Mouse (Mus musculus): ENCODE results near the gene Sp2.

Gene Sp2

DNA sequence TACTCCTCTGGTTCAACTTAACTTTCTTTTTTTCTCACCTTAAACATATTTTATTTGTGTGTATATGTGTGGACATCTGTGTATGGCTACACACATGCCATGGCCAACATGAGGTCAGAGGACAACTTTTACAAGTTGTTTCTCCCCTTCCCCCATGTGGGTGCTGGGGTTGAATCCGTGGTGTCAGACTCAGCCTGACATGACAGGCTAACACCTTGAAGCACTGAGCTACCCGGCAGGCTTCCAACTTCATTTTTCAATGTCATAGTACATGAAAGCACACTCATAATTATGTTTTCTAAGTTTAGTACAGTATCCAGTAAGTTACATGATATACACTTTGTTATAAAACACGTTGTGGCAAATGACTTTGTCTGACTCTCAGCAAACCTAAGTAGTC, 12.4 kb downstream of the Sp2 start:
- DNase-seq (ENCODE audit: low spot score in 2 of 2): no peak

DNA sequence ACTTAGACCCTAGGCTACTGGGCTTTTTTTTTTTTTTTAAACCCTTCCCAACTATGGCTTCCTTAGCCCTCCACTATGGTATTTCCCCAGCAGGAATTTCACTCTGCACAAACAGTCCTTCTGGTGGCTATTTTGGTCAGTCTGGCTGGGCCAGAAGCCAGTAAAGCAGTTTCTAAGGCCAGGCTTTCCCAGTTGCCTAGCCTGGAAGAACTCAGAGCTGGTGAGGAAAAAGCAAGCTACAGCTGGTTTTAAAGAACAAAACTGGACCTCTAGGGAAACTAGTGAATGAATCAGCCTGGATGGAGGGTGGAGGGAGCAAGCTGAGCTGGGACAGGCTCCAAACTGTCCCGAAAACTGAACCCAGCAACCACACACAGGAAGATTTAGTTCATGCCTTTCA, 13.0 kb downstream of the Sp2 start:
- DNase-seq (ENCODE audit: low spot score in 2 of 2): no peak

DNA sequence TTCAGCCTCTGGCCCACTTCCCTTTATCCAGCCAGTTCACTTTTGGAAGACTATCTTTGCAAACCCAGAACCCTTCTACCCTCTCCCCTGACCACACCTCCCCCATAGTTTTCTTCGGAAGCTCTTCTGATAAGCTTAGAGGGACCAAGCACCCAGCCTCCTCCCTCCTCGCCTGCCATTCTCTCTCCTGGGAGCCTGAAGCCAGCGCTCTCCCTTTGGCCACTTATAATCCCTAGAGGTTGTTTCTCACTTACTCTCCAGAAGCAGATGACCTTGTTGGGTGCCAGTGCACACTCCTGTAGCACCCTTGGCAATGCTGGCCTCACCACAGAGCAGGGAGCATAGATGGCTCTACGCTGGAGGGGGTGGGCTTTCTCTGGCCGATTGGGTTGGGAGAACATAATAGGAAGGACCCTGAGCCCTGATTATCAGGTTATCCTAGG, 13.5 kb downstream of the Sp2 start:
- no peak for DNase-seq (ENCODE audit: low spot score in 2 of 2)

DNA sequence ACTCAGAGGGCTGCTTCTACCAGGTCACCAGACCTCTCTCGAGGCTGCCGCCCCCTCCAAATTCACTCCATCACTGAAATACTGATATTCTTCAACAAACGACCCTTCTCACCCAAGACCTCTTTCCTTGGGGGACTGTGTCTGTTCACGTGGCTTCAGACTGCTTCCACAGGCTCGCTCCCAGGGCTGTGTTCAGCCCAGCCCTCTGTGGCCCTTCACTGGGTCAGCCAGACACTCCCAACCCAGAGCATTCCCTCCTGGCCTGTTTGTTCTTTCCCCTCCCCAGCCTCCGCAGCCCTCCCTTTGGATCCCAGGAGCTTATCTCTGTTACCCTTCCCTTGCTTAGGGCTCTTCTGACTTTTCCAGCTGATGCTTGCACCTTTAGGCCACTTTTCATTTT, 14.3 kb downstream of the Sp2 start:
- no peak for DNase-seq (ENCODE audit: low spot score in 2 of 2)

DNA sequence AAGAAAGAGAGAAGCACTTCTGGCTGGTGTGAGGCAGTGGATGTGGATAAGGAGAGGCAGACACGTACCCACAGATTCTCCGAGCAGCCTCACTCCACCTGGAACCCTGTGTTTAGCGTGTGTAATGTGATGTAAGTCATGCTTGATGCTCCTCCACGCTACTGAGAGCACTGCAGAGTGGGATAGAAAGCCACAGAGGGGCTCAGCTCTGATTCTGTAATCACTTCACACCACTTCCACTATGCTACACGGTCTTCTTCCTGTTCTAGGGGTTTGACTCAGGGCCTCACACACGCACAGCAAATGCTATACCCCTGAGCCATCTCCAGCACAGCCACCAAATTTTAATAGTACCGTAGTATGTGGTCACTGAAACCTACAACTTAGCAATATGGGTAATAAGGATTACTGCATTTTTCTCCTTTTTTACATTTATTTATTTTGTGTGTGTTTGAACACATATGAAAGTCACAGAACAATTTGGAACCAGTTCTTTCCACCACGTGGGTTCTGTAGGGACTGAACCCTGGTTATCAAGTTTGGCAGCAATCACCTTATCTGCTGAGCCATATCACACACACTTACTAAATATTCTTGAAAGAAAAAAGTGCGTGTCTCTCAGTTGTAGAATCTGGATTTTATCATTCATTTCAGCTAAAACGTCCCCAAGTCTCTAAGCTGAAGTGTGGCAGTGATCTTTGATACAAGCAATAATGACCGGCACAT, 15.1 kb downstream of the Sp2 start:
- peak in 1 of 2 experiments; percentile 25 for DNase-seq (ENCODE audit: low spot score in 2 of 2)

DNA sequence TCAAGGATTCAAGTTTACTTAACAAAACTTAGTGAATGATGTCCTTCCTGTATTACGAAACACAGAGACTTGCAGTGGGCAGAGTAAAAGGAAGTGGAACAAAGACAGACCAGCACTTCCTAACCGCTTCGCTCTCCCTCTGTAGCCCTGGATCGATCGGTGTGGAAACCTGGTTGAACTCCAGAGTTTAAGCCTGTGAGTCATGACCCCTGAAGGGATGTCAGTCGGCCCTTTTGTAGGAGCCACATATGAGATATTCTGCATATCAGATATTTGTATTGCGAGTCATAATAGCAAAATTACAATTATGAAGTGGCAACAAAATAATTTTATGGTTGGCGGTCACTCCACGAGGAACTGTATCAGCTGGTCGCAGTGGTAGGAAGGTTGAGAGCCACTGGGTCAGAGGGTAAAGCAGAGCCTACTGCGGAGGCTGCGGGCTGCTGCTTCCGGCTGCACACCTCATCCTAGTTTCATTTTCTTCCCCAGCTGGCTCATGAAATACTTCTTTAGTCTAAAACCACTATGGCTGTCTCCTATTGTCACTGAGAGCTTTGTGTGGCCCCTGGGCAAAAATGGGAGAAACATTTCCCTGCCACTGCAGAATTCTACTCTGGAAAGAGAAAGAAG, 15.7 kb downstream of the Sp2 start:
- peak; percentile 46 to 53 for DNase-seq (ENCODE audit: low spot score in 2 of 2)

DNA sequence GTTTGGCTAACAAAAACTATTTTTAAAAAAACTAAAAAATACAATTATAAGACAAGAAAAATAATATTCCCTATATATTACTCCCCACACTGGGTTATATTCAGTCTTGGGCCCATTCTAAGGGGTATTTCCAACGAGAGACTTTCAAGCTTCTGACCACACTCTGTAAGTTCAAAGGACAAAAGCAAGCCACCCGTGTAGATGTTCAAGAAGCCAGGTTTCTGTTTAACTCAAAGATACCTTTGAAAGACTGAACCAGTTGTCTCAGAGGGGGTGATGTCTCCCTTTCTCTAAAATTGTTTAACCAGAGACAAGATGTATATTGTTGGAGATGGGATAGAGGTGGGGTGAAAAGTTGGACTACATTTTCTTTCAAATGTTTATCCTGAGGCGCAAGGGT, 16.6 kb downstream of the Sp2 start:
- no peak for DNase-seq (ENCODE audit: low spot score in 2 of 2)

DNA sequence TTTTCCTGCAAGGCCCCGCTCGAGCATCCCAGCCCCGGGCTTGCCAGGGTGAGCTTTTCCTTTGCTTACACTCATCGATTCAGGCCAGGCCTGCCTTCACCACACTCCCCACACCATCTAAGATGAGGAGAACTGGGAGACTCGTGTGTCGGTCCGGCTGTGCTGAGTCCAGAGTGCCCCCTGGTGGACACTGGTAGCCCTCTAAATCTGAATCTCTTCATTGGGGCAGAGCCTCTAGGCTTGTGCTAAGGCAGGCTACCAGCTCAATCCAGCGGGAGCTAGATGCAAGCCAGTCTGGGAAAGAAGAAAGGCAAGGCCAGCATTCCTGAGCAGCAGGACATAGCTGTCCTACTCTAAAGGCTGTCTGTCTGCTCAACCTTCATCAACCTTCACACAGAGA, 19.2 kb downstream of the Sp2 start:
- DNase-seq (ENCODE audit: low spot score in 2 of 2): peak; percentile 72 to 77

DNA sequence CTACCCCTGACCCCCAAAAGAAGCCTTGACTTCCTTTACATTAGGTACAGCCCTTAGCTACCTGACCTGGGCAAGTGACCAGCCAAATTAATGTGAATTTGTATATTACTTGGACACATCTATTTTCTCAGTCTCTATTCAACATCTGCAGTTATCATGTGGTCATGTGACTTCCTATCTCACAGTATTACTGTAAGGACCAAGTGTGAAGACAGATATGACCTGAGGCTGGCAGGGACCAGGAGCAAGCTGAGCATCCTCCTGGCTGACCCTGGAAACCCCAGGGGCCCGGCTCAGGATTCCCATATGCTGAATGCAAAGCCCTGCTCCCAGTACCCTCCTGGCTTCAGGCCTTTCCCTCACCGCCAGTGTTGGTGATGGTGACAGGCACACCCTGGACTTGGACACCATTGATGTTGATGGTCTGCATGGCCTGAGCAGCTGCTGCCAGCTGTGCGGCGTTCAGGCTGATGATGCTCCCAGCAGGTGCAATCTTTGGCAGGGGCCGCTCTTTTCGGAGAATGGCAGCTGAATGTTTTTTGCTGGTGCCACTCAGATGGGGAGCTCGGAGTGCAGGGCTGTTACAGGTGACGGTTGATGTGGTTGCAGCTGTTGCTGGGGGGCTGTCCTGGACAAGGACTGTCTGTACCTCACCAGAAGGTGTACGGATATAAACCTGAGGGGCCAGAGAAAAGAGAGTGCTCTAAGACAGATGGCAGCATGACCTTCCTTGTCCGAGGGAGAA, 25.5 kb downstream of the Sp2 start:
- DNase-seq (ENCODE audit: low spot score in 2 of 2): no peak

DNA sequence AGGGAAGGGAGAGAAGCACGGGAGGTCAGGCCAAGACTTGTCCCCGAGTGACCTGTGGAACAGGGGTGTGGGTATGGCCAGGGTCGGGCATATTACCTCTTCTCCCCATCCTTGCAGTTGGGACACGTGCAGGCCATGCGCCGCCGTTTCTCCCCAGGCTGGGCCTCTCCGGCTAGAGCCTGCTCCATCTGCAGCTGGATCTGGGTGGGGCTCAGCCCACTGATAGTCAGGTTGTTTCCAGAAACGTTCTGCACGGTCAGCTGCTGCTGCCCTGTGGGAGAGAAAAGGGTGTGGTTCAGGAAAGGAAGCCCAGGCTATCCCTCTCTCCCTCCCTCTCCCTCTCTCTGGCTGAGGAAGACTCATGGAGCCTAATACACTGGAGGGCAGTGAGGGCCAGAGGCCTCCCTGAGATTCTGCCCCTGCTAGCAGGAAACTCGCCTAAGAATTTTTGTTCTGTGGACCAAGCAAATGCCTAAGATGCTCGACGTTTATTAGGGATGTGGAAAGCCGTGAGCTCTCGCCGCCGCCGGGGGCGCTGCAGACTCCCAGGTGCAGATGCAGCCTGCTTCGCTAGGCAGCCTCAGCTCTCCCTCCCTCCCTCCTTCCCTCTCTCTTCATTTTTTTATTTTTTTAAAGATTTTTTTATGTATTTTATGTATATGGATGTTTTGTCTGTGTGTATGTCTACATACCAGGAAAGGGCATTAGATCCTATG, 26.6 kb downstream of the Sp2 start:
- DNase-seq (ENCODE audit: low spot score in 2 of 2): no peak

DNA sequence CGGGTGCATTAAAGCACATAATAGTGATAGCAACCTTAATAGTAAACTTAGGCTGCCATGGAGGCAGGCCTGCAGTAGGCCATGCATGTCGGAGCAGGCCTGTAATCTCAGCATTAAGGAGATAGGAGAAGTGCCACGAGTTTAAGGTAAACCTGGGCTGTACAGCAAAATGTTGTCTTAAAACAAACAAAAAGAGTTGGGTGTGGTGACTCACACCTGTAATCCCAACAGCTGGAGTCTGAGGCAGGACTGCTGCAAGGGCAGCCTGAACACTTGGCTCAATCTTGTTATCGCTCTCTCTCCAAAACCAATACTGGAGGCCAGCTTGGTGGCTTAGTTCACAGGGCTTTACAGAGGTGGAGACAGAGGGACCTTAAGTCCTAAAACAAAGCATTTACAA, 27.7 kb downstream of the Sp2 start:
- DNase-seq (ENCODE audit: low spot score in 2 of 2): no peak

DNA sequence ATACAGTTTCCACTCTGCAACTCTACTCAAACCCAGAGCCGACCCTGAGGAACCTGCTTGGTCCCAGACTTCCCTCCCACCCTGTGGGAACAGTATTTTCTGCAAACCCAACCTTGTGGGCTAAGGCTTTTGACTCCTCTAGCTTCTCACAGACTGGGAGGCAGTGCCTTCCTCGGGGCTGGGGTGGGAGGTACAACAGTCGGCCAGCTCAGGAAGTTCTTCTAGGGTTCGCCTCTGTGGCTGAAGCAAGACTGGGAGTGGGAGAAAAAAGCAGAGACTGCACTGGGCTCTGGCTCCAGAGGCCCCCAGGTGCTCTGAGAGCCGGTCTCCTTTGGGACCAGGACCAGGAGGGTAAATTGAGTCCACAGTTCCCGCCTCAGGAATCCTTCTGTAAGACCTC, 29.9 kb downstream of the Sp2 start:
- DNase-seq (ENCODE audit: low spot score in 2 of 2): no peak

DNA sequence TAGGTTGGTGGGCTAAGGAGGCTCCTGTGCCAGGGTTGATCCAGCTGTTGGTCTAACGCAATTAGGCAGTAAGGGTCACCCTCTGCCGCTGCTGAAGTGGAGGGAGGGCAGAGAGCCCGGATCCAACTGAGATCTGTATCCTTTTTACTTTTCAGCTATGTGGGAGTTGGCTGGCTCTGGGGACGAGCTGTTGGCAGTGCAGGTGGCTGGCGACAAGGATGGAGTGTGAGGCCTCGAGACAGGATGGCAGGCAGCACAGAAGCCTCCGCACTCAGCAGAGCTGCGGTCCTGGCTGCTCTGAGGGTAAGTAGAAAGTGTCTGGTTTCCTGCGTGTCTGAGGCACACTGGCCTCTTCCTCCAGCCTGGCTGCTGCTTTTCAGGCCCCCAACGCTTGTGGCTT, 30.3 kb downstream of the Sp2 start:
- DNase-seq (ENCODE audit: low spot score in 2 of 2): no peak

DNA sequence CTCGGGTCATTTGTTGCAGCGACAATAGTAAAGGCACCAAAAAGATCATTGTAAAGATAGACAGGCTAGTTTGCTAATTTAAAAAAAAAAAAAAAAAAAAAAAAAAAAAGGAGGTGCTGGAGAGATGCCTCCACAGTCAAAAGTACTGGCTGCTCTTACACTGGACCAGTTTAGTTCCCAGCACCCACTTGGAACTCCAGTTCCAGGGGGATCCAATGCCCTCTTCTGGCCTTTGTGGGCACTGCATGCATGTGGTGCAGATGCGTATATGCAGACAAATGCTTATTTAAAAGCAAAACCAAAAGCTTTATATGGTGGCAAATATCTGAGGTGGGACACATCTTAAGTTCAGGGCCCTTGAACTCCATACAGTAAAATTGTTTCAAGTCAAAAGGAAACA, 32.0 kb downstream of the Sp2 start:
- no peak for DNase-seq (ENCODE audit: low spot score in 2 of 2)

DNA sequence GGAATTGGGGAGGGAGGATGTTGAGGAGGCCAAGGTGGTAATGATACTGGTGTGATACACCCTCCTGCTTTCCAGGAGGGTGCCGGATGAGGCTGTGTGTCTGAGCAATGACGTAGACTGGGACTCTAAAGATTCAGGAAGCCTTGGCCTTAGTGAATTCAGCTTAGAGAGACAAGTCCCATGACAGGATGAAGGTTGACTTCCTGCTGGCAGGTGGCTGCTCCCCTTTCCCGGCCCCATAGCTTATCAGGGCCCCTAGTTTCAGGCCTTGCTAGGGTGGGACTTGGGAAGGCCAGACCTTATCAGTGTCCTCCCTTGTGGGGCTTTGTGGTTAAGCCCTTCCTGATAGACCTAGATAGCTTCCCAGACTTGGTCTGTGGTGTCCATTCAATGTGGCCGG, 34.9 kb downstream of the Sp2 start:
- no peak for DNase-seq (ENCODE audit: low spot score in 2 of 2)

DNA sequence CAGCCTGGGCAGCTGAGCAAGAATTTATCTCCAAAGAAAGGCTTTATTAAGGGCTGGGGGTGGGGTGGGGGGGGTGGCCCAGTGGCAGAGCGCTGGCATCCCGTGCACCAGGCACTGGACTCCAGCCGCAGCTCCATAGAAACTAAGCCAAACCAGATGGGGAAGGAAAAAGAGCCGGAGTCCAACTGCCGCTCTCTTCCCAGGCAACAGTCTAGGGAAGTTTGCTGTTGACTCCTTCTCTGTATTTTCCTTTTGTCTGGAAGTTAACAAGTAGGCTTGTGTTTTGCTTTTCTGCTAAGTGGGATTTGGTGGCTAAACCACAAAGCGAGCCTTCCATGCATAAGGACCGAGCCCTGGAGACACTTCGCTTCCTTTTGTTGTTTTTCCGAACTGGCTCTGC, 36.3 kb downstream of the Sp2 start:
- DNase-seq (ENCODE audit: low spot score in 2 of 2): no peak

DNA sequence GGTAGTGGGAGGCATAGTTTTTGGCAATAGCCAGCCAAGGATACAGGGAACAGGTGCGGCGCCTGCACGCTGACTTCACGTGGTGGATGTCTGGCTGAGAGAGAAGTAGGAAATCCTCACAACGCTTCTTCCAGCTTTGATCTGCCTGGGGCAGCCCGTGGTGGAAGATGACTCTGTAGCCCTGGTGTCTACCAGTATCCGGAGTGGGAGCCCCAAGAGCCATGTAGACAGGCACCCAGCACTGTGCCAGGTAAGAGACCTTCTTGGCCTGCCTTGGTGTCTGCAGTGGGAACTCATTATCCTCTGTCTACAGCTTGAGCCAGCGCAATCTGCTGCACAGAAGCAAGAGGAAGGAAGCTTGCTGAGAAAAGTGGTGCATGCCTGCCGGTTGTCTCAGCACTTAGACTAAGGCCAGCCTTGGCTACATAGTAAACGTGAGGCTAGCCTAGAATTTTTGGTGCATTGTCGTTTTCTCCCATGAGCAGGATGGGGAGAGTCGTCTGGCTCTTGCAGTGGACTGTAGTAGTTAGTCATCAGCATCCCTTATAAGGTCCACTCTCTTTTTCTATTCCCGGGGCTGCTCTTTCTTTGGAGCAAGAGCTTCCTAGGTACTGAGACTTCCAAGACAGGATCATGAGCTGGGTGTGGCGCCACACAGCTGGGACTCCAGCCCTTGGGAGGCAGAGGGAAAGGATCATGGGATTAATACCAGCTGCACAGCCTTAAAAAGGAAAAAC, 37.7 kb downstream of the Sp2 start:
- DNase-seq (ENCODE audit: low spot score in 2 of 2): no peak

DNA sequence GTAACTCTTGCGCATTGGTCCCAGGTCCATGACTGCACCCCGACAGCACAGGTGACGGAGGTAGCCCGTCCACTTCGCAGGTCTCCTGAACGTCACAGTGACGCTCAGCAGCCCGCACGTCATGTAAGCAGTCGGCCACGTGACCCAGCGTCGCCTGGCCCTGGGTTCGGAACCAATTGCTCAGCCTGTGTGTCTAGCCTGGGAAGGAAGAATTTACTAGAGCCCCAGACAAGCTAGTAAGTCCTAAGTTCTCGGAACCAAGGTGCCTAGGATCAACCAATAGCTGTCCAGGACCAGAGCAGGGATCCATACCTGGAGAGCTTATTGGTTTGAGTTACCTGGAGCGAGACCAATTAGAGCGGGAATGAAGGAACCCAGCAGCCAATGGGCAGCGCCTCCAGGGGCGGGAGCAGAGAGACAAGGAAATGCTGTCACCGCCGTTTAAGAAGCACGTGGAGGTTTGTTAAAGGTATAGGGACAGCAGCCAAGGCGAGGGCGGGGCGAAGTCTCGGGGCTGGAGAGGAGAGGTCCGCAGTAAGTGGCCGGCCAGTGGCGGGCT, 38.9 kb downstream of the Sp2 start, which contains the start of gene Pnpo:
Pnpo (minus strand) TSS at position 241 of the 559 bp plus-strand sequence.
- DNase-seq (ENCODE audit: low spot score in 2 of 2): peak; percentile 89 to 91

DNA sequence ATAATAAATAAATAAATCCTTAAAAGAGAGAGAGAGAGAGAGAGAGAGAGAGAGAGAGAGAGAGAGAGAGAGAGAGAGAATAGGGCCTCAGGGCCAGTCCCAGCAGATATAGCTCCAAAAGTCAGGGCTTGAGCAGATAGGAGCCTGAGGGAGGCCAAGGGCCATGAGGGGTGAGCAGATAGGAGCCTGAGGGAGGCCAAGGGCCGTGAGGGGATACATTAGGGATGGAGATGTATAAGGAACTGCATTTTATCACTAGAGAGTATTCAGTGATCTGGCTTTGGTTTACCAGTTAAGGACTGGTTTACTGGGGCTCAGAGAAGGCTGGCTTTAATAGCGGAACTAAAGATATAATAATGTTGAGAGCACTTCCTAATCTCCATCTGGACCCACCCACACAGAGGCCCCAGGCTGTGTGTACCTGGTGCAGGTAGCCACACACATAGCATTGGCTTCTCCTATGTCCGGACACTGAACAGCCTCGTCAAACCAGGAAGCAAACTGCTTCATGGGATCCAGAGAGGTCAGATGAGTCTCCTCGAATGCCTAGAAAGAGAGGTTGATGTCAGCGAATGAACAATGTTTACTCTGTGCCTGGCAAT, 40.7 kb downstream of the Sp2 start:
- DNase-seq (ENCODE audit: low spot score in 2 of 2): no peak

DNA sequence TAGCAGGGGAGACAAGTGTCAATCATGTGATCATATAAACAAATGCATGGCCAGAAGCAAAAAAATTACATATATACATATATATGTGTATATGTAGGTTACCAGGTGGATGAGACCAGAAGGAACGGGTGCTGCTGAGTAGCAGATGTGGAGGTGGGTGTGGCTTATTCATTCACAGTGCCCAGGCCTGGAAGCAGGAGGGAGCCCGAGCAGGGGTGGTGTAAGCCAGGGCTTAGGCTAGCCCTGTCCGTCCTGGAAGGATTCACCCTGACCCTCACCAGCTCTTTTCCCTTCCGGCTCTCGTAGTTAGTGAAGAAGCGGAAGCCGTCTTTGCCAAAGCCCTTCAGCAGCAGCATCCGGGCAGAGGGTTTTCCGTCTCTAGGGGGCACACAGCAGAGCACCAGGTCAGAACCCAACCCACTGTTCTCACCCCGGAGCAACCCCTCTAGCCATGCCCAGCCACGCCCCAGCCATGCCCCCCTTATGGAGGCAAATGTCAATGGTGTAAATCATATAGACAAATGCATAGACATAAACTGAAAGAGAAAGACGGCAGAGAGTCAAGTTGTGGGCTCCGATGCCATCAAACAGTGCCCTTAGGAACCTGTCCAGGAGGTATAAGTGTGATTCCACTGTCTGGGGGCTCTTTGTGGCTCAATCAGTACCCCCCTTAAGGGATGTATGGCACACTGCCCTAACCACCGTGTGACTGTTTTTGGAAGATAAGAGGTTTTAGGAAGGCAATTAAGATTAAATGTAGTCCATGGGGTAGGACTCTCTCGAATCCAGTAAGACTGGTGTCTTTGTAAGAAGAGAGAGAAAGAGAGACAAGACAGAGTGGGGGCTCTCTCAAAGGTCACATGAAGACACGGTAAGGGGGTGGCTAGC, 41.9 kb downstream of the Sp2 start:
- DNase-seq (ENCODE audit: low spot score in 2 of 2): no peak
